Mouse (Mus musculus) embryonic facial prominence, embryonic 15.5 days (tissue): ENCODE results near the gene Carns1. TPM values are rescaled to one million over a fixed set of nuclear protein-coding genes. Genes with fewer than 3 reads are reported as not detected.

Experiments
- ATAC-seq: fragments of 200-750 bp; cut with Nextera tagmentation; 2 replicates; pipeline ENCODE4 v1.8.0; 2017; ENCODE audit warnings: low read depth, moderate TSS enrichment; ENCODE audit not compliant: insufficient number of reproducible peaks, low FRiP score, low TSS enrichment
- H3K27ac ChIP-seq: fragments of 300-500 bp; sonication (generic); replicated peaks from 2 replicates; pipeline ENCODE4 v1.5.1; 2015; ENCODE audit warnings: mild to moderate bottlenecking, inconsistent platforms
- H3K27me3 ChIP-seq: fragments of 300-500 bp; sonication (generic); 2 replicates; pipeline ENCODE4 v1.6.1; 2015; ENCODE audit warnings: inconsistent platforms
- H3K36me3 ChIP-seq: fragments of 300-500 bp; sonication (generic); 2 replicates; pipeline ENCODE4 v1.6.1; 2015; ENCODE audit warnings: mild to moderate bottlenecking, inconsistent platforms
- H3K4me1 ChIP-seq: fragments of 300-500 bp; sonication (generic); 2 replicates; pipeline ENCODE4 v1.6.1; 2015; ENCODE audit warnings: inconsistent platforms
- H3K4me2 ChIP-seq: fragments of 300-500 bp; sonication (generic); replicated peaks from 2 replicates; pipeline ENCODE4 v1.6.1; 2015; ENCODE audit warnings: mild to moderate bottlenecking, inconsistent platforms
- H3K4me3 ChIP-seq: fragments of 300-500 bp; sonication (generic); replicated peaks from 2 replicates; pipeline ENCODE4 v1.5.1; 2015; ENCODE audit warnings: mild to moderate bottlenecking, inconsistent platforms
- H3K9ac ChIP-seq: fragments of 300-500 bp; sonication (generic); 2 replicates; pipeline ENCODE4 v1.6.1; 2015; ENCODE audit warnings: inconsistent platforms
- H3K9me3 ChIP-seq: fragments of 300-500 bp; sonication (generic); replicated peaks from 2 replicates; pipeline ENCODE4 v1.6.1; 2016; ENCODE audit warnings: inconsistent platforms
- WGBS: fragments of 180-500 bp; shearing (Covaris S2); methylation state at CpG from one replicate; pipeline ENCODE4 v1.1.7; 2015; 5-methylcytosine and 5-hydroxymethylcytosine counted together
- polyA plus RNA-seq: library from polyadenylated mRNA; unstranded; fragments of >200 nt; fragmentation: Nextera tagmentation; extraction: Ambion mirVana; gene quantifications from 2 replicates; pipeline ENCODE4 v1.2.1, GENCODE M21; 2015

The Carns1 gene
- polyA plus RNA-seq, 1 experiment from 2014 or later, result 5.4 TPM

DNA sequence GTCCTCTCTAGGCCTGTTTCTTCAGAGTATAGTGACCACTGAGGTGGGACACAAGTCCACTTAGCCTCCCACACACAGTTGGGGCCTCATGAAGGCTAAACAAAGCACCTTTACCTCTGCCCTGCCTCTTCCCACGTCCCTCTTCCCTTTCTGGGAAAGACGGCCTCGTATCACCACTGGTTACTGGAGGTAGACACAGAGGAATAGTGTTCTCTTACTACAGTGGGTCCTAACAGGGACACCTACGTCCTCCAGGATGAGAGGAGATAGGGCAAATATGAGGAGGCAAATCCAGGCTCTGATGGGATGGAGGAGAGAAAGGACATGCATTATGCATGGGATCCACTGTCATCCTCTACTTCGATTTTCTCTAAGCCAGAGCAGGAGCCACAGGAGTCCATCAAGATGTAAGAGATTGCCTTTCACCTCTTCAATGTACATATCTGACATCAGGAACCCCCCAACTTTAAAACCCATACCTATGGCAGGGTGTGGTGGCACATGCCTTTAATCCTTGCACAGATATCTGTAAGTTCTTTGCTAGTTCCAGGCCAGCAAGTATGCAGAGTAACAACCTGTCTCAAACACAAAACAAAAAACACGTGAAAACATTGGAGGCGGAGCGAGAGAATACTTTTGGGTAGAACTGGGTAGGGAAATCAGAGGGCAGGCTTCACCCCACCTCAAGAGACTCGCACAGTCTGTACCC lies 27.3 kb downstream of the Carns1 start:
- Histone ChIP-seq H3K4me1 (peaks cover 22% of the 10 kb centered on the region), H3K4me2 (peak overlapping the region; percentile 85), H3K4me3 (peak overlapping the region; percentile 95), H3K27ac (peak overlapping the region; percentile 71), H3K9ac (peak overlapping the region; percentile 90), H3K36me3 (peaks cover 28% of the 10 kb centered on the region), H3K9me3 (no peaks in the 10 kb centered on the region), H3K27me3 (no peaks in the 10 kb centered on the region)
- WGBS, result 35% methylated on average over 9 of the region's 9 CpGs
- no peak for ATAC-seq

- 36% methylated on average over 3 of the region's 3 CpGs for WGBS
- no peaks in the 10 kb centered on the region for H3K9me3 ChIP-seq
- no peak overlapping the region for H3K4me3 ChIP-seq
- no peak for ATAC-seq
- no peak overlapping the region for H3K27ac ChIP-seq
- no peak overlapping the region for H3K4me2 ChIP-seq
- peaks cover 20% of the 10 kb centered on the region for H3K36me3 ChIP-seq
- no peak overlapping the region for H3K9ac ChIP-seq
- H3K27me3 ChIP-seq, result no peaks in the 10 kb centered on the region
- H3K4me1 ChIP-seq, result peaks cover 22% of the 10 kb centered on the region
These were observed 28.3 kb downstream of the Carns1 start for GRCm38 (mm10) chr19:4147022-4147405.

DNA sequence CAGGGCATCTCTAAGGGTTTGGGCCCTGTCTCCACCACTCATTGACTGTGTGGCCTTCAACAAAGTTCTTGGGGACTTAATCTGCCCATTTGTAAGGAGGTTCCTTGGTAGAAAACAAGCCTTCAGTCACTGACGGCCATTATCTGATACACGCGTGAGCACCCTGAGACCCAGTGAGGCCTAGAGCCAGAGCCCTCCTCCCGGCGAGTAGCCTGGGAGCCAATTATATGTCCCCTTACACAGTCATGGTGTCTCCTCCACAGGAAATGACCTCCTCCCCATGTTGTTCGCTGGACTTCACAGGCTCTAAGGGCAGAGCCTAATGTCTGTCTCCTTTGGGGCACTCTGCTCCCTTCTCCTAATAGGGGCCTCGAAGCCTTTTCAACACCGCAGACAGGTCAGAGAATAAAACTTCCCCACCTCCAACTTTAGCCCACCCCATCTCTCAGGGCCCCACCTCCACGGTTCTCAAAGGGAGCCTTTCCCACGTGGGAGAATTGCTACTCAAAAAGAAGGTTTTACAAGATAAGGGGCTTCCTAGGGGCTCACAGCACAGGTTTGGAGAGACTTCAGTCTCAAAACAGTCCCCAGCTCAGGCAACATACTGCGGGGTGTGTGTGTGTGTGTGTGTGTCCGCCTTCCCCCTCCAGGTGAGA lies 28.8 kb downstream of the Carns1 start:
- Histone ChIP-seq H3K27ac (no peak overlapping the region), H3K27me3 (no peaks in the 10 kb centered on the region), H3K9ac (no peak overlapping the region), H3K9me3 (no peaks in the 10 kb centered on the region), H3K36me3 (peaks cover 16% of the 10 kb centered on the region), H3K4me2 (no peak overlapping the region), H3K4me1 (peaks cover 22% of the 10 kb centered on the region), H3K4me3 (no peak overlapping the region)
- 59% methylated on average over 12 of the region's 12 CpGs for WGBS
- ATAC-seq, result no peak

DNA sequence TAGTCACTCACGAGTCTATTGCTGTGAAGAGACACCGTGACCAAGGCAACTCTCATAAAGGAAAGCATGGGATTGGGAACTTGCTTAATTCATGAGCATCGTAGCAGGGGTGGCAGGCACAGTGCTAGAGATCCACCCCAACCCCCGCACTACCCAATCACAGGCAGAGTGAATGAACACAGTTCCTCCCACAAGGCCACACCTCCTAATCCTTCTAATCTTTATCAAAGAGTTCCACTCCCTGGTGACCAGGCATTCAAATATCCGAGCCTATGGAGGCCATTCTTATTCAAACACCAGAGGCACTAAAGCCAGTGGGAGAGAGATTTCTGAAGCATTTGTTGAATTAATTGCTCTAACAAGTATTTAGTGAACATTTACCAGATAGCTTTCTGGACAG lies 29.3 kb downstream of the Carns1 start:
- Histone ChIP-seq H3K27ac (no peak overlapping the region), H3K4me1 (peaks cover 22% of the 10 kb centered on the region), H3K4me2 (no peak overlapping the region), H3K9me3 (no peaks in the 10 kb centered on the region), H3K27me3 (no peaks in the 10 kb centered on the region), H3K36me3 (peaks cover 11% of the 10 kb centered on the region), H3K4me3 (no peak overlapping the region), H3K9ac (no peak overlapping the region)
- 92% methylated on average over 5 of the region's 5 CpGs for WGBS
- ATAC-seq, result no peak

DNA sequence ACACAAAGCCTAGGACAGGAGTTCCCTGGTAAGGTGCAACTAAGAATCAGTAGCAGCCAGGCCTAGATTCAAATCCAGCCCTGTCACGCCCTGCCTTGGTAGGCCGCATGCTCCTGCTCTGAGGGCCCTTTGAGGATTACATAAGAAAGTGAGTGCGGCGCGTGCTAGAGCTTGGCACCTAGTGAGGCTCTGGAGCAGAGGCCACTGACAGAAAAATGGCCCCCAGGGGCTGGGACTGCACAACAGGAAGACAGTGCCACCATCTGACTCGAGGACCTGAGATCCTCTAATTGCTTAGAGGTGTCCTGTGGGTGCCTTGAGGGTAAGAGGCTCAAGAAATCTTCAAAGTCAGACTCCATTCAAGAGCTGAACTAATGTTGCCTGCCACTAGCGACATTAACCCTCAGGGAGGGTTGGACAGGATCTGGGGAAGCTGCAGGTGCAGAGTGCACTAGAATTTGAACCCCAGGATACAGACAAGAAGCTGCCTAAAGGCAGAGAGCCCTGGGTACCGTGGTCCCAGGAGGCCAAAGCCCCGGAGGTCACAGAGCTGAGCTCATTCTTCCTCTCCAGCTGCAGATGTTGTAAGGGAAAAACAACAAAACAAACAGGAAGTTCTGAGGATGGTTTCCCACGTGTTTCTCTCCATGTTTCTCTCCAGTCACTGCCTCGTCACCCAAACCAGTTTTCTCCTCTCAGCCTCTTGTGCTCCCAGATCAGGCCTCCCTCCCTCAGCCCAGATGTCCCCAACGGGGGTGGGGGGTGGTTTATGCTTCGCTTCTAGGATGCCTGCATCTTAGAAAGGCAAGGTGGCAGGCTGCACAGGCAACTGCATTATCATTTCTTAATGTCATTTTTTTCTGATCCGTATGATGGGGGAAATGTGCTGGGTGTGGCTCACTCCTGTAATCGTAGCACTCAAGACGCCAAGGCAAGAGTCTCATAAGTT lies 30.5 kb downstream of the Carns1 start:
- Histone ChIP-seq H3K4me1 (peaks cover 17% of the 10 kb centered on the region), H3K27ac (no peak overlapping the region), H3K36me3 (no peaks in the 10 kb centered on the region), H3K4me2 (no peak overlapping the region), H3K9ac (no peak overlapping the region), H3K27me3 (no peaks in the 10 kb centered on the region), H3K9me3 (no peaks in the 10 kb centered on the region), H3K4me3 (no peak overlapping the region)
- no peak for ATAC-seq
- 63% methylated on average over 16 of the region's 16 CpGs for WGBS

DNA sequence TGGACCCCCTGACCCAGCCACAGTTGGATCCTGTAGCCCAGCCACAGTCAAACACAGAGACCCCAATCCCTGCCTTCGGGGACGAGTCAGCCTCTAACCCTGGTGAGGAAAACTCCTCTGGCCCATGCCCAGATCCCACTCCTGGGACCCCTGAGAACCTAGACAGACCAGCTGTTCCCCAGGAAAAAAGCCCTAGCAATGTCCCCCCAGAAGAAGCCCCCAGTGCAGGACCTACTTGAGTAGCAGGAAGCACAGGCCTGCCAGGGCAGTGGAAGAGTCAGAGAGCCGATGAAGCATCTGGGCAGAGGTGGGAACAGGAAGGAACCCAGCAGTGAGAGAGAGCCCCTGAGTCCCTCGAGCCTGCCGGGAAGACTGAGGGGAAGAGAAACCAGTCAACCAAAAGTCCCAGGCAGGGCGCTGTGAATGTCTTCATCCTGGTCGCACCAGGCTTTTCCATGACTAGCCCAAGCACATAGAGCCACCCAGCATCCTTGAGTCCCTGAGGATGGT lies 31.5 kb downstream of the Carns1 start, which contains the start of gene Cabp4:
Gene Cabp4 (minus strand): TSS at position 275 of the 510 bp plus-strand sequence.
- Histone ChIP-seq H3K27me3 (no peaks in the 10 kb centered on the region), H3K4me3 (no peak within 1 kb of the TSS), H3K4me2 (no peak within 1 kb of the TSS), H3K9ac (no peak within 1 kb of the TSS), H3K36me3 (no peaks in the 10 kb centered on the region), H3K4me1 (peaks cover 6% of the 10 kb centered on the region), H3K9me3 (no peaks in the 10 kb centered on the region), H3K27ac (no peak within 1 kb of the TSS)
- 70% methylated on average over 7 of the region's 7 CpGs for WGBS
- ATAC-seq, result no peak

DNA sequence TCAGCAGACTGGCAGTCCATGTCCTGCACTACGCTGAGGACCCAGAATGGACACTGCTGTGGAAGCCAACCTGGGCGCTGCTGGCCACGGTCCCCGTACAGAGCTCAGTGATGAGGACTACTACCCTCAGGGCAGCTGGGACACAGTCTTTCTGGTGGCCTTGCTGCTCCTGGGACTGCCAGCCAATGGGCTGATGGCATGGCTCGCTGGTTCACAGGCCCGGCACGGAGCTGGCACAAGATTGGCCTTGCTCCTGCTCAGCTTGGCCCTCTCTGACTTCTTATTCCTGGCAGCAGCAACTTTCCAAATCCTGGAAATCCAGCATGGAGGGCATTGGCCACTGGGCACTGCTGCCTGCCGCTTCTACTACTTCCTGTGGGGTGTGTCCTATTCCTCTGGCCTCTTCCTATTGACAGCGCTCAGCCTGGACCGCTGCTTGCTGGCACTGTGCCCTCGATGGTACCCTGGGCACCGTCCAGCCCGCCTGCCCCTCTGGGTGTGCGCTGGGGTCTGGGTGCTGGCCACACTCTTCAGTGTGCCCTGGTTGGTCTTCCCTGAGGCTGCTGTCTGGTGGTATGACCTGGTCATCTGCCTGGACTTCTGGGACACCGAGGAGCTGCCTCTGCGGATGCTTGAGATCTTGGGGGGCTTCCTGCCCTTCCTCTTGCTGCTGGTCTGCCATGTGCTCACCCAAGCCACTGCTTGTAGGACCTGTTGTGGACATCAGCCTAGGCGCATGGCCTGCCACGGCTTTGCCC lies 32.7 kb downstream of the Carns1 start:
- ATAC-seq, result no peak
- H3K9me3 ChIP-seq, result no peaks in the 10 kb centered on the region
- H3K4me2 ChIP-seq, result no peak overlapping the region
- H3K36me3 ChIP-seq, result no peaks in the 10 kb centered on the region
- H3K27me3 ChIP-seq, result no peaks in the 10 kb centered on the region
- H3K27ac ChIP-seq, result no peak overlapping the region
- H3K4me3 ChIP-seq, result no peak overlapping the region
- 86% methylated on average over 18 of the region's 18 CpGs for WGBS
- H3K9ac ChIP-seq, result no peak overlapping the region
- no peaks in the 10 kb centered on the region for H3K4me1 ChIP-seq

- H3K4me1 ChIP-seq, result no peaks in the 10 kb centered on the region
- 79% methylated on average over 6 of the region's 6 CpGs for WGBS
These were observed 35.1 kb downstream of the Carns1 start for GRCm38 (mm10) chr19:4140147-4140546.

DNA sequence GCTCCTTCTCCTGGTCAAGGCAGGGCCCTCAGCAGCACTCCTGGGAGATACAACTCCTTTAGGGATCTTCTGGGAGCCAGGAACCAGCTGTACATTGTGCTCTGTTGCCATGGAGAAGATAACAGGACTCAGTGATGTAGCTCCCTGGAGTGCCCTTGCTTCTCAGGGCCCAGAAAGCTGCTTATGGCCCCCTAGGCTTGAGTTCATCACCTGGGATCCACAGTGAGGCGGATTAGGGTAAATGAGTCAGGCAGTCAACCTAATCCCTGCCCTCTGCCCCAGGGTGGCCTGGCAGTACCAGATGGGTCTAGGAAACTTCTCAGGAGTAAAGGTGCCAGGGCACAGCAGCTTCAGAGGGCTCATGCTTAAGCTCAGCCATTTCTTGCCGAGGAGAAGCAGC lies 35.8 kb downstream of the Carns1 start, which contains the start of gene Gpr152:
Gene Gpr152 (plus strand): TSS at position 342 of the 400 bp plus-strand sequence.
- no peak for ATAC-seq
- Histone ChIP-seq H3K9me3 (no peaks in the 10 kb centered on the region), H3K4me3 (no peak within 1 kb of the TSS), H3K4me2 (no peak within 1 kb of the TSS), H3K27ac (no peak within 1 kb of the TSS), H3K9ac (no peak within 1 kb of the TSS), H3K36me3 (no peaks in the 10 kb centered on the region), H3K4me1 (no peaks in the 10 kb centered on the region), H3K27me3 (no peaks in the 10 kb centered on the region)
- WGBS, result 75% methylated on average over 2 of the region's 2 CpGs

More at GRCm38 (mm10) chr19:4140147-4140546, 35.1 kb downstream of the Carns1 start:
- no peak overlapping the region for H3K4me3 ChIP-seq
- H3K9ac ChIP-seq, result no peak overlapping the region
- H3K36me3 ChIP-seq, result no peaks in the 10 kb centered on the region
- no peak for ATAC-seq
- no peak overlapping the region for H3K27ac ChIP-seq
- no peaks in the 10 kb centered on the region for H3K9me3 ChIP-seq
- H3K27me3 ChIP-seq, result no peaks in the 10 kb centered on the region
- H3K4me2 ChIP-seq, result no peak overlapping the region

DNA sequence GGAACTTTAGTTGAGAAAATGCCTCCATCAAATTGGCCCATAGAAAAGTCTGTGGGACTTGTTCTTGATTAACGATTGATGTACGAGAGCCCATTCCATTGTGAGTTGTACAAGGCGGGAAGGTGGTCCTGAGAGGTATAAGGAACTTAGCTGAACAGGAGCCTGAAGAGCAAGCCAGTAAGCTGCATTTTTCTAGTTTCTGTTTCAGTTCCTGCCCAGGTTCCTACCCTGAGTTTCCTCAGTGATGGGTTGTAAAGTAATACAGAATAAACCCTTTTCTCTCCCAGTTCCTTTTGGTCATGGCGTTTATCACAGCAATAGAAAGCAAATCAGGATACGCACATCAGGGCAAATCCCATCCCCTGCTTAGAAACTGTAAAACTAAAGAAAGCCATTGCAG lies 37.4 kb downstream of the Carns1 start:
- H3K27me3 ChIP-seq, result no peaks in the 10 kb centered on the region
- no peak overlapping the region for H3K4me3 ChIP-seq
- no peak overlapping the region for H3K9ac ChIP-seq
- H3K9me3 ChIP-seq, result no peaks in the 10 kb centered on the region
- H3K27ac ChIP-seq, result no peak overlapping the region
- ATAC-seq, result no peak
- no peak overlapping the region for H3K4me2 ChIP-seq
- WGBS, result 84% methylated on average over 5 of the region's 5 CpGs
- peaks cover under 1% of the 10 kb centered on the region; the same call in 1 of the 2 replicates for H3K36me3 ChIP-seq
- H3K4me1 ChIP-seq, result no peaks in the 10 kb centered on the region
